Mouse (Mus musculus): ENCODE measurements around the gene Parp16. TPM values are rescaled to one million over a fixed set of nuclear protein-coding genes. Genes with fewer than 3 reads are reported as not detected.
"Not testable (repeated sequence)": the region's sequence is repeated elsewhere in the genome, so short reads cannot be mapped to it uniquely, and the experiment has no call there.

The Parp16 gene
- polyA plus RNA-seq, 2 experiments from 2014 or later: 5.7 to 6.6 TPM

- ATAC-seq: no peak
These were observed 13.4 kb downstream of the Parp16 start for GRCm38 (mm10) chr9:65208293-65209179.

DNA sequence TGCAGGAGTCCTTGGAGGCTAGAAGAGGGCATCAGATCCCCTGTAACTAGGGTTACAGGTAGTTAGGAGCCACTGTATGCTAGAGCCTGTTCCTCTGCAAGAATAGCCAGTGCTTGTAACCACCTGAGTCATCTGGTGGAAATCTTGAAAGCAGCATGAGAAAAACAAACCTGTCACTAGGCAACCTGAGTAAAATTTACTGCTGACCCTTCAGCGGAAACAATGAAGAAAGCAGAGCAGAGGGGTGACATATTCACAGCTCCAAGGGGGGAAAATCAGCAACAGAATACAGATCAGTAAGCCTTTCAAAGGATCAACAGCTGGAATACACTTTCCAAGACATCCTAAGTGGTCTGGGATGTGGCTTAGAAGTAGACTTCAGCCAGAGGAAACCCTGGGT lies 16.4 kb downstream of the Parp16 start:
- ATAC-seq: no peak

- no peak for ATAC-seq
These were observed 19.2 kb downstream of the Parp16 start for GRCm38 (mm10) chr9:65214425-65214777.

DNA sequence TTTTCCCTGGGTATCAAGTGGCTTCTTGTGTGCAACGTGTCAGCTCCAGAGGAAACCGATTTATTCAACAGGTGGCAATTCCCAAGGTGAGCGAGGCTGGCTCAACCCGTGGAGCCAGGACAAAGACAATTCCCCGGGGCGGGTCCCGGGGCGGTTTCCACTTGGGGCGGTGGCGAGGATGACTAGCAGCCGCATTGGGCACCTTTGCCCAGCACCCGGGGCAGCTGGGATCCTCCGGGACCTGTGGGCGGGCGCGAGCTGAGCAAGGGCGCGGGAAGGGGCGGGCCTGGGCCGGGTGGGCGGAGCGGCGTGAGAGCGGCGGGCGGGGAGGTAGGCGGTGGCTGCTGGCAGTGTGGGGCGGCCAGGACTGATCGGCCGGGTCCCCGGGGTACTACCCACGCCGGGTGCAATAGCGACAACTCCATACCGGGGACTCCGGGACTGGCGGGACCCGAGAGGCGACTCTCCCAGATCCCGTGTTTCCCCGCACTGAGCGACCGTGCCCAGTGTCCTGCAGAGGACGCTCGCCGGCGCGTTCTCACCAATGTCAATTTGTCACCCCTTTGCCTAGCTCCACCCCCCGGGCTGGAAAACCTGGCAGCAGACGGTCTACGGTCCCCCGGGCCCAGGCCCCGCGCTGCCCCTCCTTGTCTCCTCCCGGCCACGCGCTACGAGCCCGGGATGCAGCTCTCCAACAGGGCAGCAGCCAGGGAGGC lies 19.8 kb downstream of the Parp16 start:
- peak; percentile 70 for ATAC-seq

DNA sequence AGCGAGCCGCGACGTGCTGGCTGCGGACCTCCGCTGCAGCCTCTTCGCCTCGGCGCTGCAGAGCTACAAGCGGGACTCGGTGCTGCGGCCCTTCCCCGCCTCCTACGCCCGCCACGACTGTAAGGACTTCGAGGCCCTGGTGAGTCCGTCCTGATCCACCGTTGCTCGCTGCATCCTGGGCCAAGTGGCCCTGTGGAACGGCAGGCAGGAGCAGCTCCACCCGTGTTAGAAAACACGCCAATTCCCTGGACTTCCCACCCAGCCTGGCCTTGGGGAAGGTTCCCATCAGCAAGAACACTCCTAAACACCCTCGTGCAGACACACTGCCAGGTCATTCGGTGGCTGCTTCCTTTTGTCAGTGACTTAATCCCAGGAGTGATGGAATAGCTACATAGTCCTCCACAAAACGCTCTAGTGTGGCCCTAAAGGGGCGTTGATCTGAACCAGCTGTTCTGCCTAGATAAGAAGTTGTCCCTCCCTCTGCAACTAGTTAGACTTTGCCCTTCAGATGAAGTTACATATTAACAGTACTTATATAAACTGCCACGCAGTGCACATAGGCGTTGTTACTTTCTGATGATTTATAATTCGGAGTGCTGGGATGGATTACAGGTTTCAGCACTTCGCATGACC lies 20.5 kb downstream of the Parp16 start:
- peak; percentile 7 for ATAC-seq

GRCm38 (mm10) chr9:65216972-65217371 lies 21.8 kb downstream of the Parp16 start:
- peak; percentile 67 for ATAC-seq

DNA sequence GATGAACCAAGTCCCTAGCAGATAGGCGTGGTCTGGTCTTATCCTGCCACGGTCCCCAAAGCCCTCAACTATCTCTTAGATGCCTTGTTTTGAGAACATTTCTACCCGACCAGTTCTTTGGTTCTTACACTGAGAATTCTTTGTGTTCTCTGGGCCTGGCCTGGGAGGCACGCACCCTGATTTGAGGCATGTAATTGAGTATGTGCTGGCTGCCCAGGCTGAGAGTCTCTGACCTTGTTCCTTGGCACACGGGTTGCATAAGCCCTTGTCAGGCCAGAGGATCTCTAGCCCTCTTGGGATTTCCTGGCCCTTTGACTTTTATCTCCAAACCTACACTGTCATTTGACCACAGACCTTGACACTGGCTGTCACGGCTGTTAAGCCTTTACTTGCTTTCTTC lies 22.5 kb downstream of the Parp16 start:
- no peak for ATAC-seq

DNA sequence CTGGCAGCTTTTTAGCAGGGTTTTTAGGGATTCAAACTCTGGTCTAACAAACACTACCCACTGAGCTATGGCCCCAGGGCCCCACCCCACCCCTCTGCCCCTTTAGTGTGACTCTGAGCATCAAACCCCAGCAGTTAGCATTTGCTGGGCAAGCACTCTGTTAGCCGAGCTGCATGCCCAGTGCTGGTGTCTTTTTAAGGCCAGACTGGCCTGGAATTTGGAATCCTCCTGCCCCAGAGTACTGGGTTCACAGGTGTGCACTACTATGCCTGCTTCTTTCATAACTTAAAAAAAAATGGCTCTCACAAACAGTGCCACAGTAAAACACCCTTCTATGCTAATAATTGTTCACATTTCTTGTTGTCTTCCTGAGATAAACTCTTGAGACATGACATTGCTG lies 23.8 kb downstream of the Parp16 start:
- ATAC-seq: no peak

GRCm38 (mm10) chr9:65220398-65220797 lies 25.2 kb downstream of the Parp16 start:
- not testable (repeated sequence) for ATAC-seq

- no peak for ATAC-seq
These were observed 28.8 kb downstream of the Parp16 start for GRCm38 (mm10) chr9:65223927-65224326.

DNA sequence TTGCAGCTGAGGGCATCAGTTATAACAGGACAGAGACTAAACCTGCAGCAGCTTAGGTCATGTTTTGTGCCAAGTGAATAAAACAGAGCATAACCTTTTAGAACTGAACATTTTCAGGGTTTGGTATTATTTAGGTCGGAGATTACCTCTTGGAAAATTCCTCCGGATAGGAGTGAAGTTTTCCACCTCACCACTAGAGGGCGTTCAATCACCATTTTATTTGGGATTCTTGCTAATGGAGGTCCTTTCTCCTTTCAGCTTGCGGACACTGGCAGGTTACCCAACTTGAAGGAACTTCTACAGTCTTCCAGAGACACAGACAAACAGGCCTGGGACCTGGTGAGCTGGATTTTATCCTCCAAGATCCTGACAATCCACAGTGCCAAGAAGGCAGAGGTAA lies 30.6 kb downstream of the Parp16 start:
- no peak for ATAC-seq

DNA sequence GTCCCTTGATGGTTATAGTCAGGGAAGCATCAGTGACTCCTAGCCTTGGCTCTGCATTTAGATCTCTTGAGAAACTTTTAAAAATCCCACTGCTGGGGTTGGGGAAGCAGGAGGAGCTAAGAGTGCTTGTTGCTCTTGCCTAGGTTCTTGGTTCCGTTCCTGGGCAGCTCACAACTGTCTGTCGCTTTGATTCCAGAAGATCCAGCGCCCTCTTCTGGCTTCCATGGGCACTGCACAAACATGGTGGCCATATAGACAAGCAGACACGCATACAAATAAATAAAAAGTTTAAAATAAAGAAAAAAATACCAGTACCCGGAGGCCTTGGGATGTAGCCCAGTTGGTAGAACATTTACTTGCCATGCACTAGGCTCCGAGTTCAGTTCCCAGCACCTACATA lies 35.1 kb downstream of the Parp16 start:
- ATAC-seq: no peak

DNA sequence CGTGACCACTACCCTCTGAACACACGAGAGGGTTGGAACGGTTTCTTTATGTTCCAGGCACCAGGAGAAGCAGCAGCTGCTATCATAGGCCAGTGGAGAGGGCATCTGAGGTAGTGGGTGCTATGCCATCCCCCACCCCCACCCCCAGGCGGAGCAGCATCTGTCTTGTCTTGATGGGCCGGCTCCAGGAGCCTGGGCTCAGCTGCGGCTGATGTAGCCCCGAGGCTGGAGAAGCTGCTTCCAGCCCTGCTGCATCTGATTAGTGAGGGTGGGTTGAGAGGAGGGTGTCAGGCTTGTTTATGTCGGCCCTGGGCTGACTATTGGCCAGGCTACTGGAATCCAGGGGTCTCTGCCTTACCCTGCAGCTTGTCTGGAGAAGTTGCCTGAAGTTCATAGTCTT lies 36.1 kb downstream of the Parp16 start:
- ATAC-seq: no peak

DNA sequence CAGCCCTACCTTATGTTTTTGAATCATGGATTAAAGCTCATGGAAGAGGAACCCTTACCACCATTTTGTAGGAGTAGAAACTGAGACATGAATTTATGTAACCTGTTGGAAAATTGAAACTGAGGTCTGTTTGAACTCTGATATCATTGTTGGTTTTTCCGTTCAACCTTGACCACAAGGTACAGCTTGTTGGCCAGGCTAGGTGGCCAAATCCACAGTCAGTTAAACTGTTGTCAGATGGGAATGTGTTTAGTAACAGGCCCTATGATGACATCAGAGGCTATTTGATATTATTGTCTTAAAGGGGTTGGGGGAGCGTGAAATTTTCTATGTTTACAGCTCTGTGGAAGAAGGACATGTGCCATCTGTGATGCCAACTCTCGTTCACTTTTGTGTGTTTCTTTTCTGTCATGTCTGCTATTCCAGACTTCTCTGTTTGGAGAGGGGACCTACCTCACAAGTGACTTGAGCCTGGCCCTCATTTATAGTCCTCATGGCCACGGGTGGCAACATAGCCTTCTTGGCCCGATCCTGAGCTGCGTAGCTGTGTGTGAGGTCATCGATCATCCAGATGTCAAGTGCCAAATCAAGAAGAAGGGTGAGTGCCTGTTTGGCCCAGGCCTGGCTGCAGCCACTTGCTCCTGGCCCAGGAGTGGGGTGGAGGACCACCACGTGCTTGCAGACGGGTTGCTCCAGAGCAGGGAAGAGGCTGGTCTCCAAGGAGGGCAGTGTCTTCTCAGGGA lies 38.3 kb downstream of the Parp16 start:
- ATAC-seq: no peak

- no peak for ATAC-seq
These were observed 39.6 kb downstream of the Parp16 start for GRCm38 (mm10) chr9:65234734-65235133.

GRCm38 (mm10) chr9:65235601-65236000 lies 40.4 kb downstream of the Parp16 start:
- ATAC-seq: no peak

GRCm38 (mm10) chr9:65237616-65238015 lies 42.5 kb downstream of the Parp16 start:
- no peak for ATAC-seq

DNA sequence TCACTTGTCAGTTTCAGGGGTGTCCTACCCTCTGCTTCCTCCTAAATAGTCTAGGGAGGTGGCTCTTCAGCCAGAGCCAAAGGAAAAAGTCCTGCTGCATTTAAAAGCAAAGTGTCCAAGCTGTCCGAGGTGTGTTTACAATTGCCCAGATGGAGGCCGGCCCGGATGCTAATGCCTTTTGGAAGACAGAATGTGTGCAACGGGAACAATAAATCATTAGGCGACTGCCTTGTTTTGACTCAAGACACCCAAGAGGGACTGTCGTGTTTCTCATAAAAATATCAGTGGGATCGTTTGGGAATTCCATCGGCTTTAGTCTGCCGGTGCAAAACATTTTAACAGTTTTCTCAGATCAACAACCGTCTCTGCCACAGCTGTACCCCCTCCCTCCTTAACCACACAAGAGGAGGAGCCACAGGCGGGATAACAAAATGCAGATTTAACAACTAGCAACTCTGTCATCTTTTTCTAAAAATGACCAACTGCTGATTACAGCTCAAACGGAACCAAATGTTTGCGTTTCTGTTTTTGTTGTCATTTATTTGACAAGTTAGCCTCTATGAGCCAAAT lies 43.1 kb downstream of the Parp16 start:
- ATAC-seq: no peak

DNA sequence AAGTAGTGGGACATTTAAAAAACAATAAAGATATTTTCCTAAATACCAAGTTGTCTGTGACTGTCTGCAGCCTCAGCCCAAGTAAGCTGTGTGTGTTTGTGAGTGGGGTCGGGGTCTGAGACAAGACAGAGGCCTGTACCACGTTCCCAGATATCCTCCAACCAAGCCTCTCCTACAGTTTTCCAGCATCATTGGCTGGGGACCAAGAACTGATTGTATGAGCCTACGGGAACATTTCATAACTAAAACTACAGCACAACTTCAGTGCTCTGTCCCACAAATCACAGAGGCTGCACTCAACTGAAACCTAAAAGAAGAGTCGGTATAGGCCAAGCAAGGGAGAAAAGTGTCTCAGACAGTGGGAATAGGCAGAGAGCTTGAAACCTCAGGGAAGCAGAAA lies 44.0 kb downstream of the Parp16 start:
- no peak for ATAC-seq

DNA sequence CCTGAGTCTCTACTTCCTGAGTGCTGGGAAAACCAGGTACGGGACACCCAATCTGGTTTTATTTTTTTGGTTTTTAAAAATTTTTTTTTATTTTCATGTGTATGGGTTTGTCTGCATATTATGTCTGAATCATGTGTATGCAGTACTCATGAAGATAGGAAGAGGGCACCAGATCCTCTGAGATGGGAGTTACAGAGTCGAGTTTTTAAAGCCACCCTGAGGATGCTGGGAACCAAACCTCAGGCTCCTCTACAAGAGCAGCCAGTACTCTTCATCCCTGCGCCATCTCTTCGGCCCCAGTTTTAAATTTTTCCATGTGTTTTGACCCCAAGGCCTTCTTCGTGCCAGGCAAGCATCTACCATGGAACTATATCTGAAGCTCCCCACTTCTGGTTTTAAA lies 44.6 kb downstream of the Parp16 start:
- ATAC-seq: no peak

DNA sequence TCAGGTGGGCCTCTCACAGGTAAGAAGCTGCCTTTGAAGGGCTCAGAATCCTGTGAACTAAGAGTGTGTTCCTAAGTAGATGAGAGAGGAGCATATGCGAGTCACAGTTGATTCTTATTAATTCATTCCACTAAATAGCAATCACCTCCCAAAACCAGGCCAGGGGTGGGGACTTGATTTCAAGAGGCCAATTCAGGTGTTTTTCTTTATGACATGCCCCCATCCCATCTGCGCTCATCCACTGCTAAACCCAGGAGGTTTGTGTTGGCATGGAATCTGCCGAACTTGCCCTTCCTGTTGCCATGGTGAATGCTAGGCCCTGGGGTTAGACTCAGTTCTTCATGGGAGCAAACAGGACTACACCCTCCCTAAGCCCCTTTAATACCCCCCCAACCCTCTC lies 45.4 kb downstream of the Parp16 start:
- no peak for ATAC-seq

DNA sequence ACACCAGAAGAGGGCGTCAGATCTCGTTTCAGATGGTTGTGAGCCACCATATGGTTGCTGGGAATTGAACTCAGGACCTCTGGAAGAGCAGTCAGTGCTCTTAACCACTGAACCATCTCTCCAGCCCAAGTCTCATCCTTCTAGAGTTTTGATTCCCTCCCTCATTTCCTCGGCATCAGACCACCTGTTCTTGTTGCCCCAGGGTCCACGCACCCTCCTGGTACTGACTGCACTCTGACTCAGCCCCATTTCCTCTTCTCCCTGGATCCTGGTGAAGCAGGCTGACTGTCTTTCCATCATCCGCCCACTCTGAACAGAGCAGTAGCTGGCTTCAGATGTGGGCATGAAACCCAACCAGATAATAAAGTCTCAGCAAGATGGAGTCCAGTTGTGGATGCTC lies 46.8 kb downstream of the Parp16 start:
- no peak for ATAC-seq

- no peak for ATAC-seq
These were observed 48.1 kb downstream of the Parp16 start for GRCm38 (mm10) chr9:65243249-65243648.

All from activated CD4-positive, CD25-positive, alpha-beta regulatory T cell, adult 4 months (primary cell).